Mouse (Mus musculus): Measurements from ENCODE around the gene Olfr707.

- no peak for TF ChIP-seq CTCF (IDR thresholded peaks at IDR 0.05; ENCODE audit: low read depth)
- TF ChIP-seq EP300 (IDR thresholded peaks at IDR 0.05; ENCODE audit: low read depth), result no peak
Measured at GRCm38 (mm10) chr7:106888062-106888461, 13.0 kb downstream of the Olfr707 start, which contains the start of gene Olfr706.

Measured in liver, embryonic 14.5 days (tissue).